Mouse (Mus musculus): ENCODE data around the gene Naaladl1.

GRCm38 (mm10) chr19:6136397-6136796, 30.8 kb downstream of the Naaladl1 start:
- no peak for TF ChIP-seq CTCF (IDR thresholded peaks at IDR 0.05 in 2 of 3, conservative IDR thresholded peaks at IDR 0.05 in 1 of 3; ENCODE audit: control insufficient read depth in 1 of 3, insufficient read depth in 1 of 3, low read depth in 2 of 3, low read length in 3 of 3, poor library complexity in 1 of 3, severe bottlenecking in 1 of 3)
- TF ChIP-seq UBTF (IDR thresholded peaks at IDR 0.05; ENCODE audit: borderline replicate concordance, insufficient read depth, low read depth, low read length), result no peak
- no peak for TF ChIP-seq MAX (IDR thresholded peaks at IDR 0.05; ENCODE audit: low read length)
- no peak for TF ChIP-seq EP300 (IDR thresholded peaks at IDR 0.05; ENCODE audit: low read depth in 1 of 2, low read length in 2 of 2)
- no peak for TF ChIP-seq MAFK (IDR thresholded peaks at IDR 0.05; ENCODE audit: borderline replicate concordance, low read depth, low read length)
- TF ChIP-seq POLR2A (IDR thresholded peaks at IDR 0.05; ENCODE audit: control insufficient read depth in 1 of 2, insufficient read depth in 1 of 2, low read depth in 1 of 2, low read length in 2 of 2, poor library complexity in 1 of 2), result no peak
- TF ChIP-seq JUND (IDR thresholded peaks at IDR 0.05; ENCODE audit: low read depth, low read length), result no peak
- TF ChIP-seq GABPA (IDR thresholded peaks at IDR 0.05; ENCODE audit: low read depth, low read length), result no peak
